Mouse (Mus musculus): ENCODE results near the gene Rogdi. TPM values are rescaled to one million over a fixed set of nuclear protein-coding genes. Genes with fewer than 3 reads are reported as not detected.

Gene Rogdi
- polyA plus RNA-seq, 2 experiments, result 50.1 to 64.5 TPM

DNA sequence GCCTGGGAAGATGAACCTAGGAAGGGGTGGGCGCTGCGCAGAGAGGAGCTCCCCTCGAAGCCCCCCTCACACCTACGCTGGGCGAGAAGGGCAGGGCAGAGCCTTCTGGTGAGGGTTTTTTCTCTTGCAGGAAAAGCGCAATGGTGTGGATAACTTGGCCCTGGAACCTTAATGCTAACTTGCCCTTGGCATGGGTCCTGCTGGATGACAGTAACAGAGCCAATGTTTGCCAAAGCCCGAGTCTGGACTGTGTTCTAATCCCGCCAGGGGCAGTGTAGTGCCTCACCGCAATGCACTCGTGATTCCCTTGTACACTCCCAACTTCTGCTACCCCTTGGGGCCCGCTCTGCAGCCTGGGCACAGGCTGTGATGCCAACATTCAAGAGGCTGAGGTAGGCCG, 5.3 kb downstream of the Rogdi start:
- WGBS, result 81% methylated on average over 12 of the region's 12 CpGs
- no peak overlapping the region for H3K27ac ChIP-seq (replicated peaks; ENCODE audit: low read depth, low read length)
- no peak overlapping the region for H3K4me3 ChIP-seq (replicated peaks; ENCODE audit: low read length)
- peaks cover 6% of the 10 kb centered on the region; the same call in 1 of the 2 replicates for H3K4me1 ChIP-seq (ENCODE audit: control insufficient read depth, insufficient read depth, low read length)
- no peaks in the 10 kb centered on the region for H3K9me3 ChIP-seq (ENCODE audit: control insufficient read depth, low read length)
- DNase-seq (ENCODE audit: low spot score) (no peak), ATAC-seq (ENCODE audit: low FRiP score, low read depth) (no peak)
- no peak overlapping the region for H3K9ac ChIP-seq (ENCODE audit: low read depth, low read length, severe bottlenecking)
- no peak overlapping the region for H3K4me2 ChIP-seq (replicated peaks; ENCODE audit: low read depth, low read length, severe bottlenecking)
- H3K36me3 ChIP-seq (ENCODE audit: control insufficient read depth, insufficient read depth, low read length), result peaks cover 9% of the 10 kb centered on the region; the same call in 1 of the 2 replicates
- no peak for TF ChIP-seq POLR2A (IDR thresholded peaks at IDR 0.05; ENCODE audit: borderline replicate concordance, extremely low read depth, insufficient read depth, insufficient read length)
- H3K27me3 ChIP-seq (ENCODE audit: control insufficient read depth, insufficient read depth, low read length), result no peaks in the 10 kb centered on the region

DNA sequence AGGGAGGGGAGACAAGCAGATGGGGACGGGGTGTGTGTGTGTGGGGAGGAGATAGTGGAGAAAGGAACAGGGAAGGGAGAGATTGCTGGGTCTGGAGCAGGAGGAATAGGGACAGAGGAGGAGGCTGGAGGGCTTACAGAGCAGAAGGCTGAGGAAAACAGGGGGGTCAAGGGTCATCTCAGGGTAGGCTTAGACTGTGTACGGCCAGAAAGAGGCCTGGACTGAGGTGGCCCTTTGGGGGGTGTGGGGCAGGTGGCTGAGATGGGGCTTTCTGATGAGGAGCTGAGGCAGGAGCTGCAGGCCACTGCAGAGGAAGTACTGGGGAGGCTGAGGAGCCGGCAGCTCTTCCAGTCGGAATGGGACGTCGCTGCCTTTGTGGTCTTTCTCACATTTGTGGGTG, 5.9 kb downstream of the Rogdi start:
- WGBS, result 39% methylated on average over 6 of the region's 6 CpGs
- H3K9ac ChIP-seq (ENCODE audit: low read depth, low read length, severe bottlenecking), result no peak overlapping the region
- DNase-seq (ENCODE audit: low spot score) (no peak), ATAC-seq (ENCODE audit: low FRiP score, low read depth) (no peak)
- H3K4me3 ChIP-seq (replicated peaks; ENCODE audit: low read length), result no peak overlapping the region
- no peaks in the 10 kb centered on the region for H3K27me3 ChIP-seq (ENCODE audit: control insufficient read depth, insufficient read depth, low read length)
- peaks cover 4% of the 10 kb centered on the region; the same call in 1 of the 2 replicates for H3K4me1 ChIP-seq (ENCODE audit: control insufficient read depth, insufficient read depth, low read length)
- H3K4me2 ChIP-seq (replicated peaks; ENCODE audit: low read depth, low read length, severe bottlenecking), result no peak overlapping the region
- H3K9me3 ChIP-seq (ENCODE audit: control insufficient read depth, low read length), result no peaks in the 10 kb centered on the region
- peaks cover 9% of the 10 kb centered on the region; the same call in 1 of the 2 replicates for H3K36me3 ChIP-seq (ENCODE audit: control insufficient read depth, insufficient read depth, low read length)
- TF ChIP-seq POLR2A (IDR thresholded peaks at IDR 0.05; ENCODE audit: borderline replicate concordance, extremely low read depth, insufficient read depth, insufficient read length), result no peak
- H3K27ac ChIP-seq (replicated peaks; ENCODE audit: low read depth, low read length), result no peak overlapping the region

DNA sequence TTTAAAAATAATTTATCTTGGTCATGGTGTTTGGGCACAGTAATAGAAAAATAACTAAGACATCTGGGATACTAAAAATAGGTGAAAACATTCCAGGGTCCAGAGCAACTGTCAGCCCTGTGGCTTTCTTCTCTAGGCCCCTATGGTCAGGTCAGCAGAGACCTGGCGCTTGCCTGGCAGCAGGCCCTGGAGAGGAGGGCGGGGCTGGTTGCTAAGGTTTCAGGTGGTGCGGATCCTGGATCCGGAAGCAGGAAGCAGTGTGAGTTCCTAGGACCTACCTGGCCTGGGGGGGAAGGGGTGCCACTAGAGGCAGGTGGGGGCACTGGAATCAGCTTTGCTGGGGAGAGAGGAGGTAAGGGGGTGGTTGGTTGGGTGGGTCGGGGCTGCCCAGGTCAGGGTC, 6.3 kb downstream of the Rogdi start, which contains the start of gene Smim22:
Gene Smim22 (plus strand): TSS at position 222 of the 400 bp plus-strand sequence.
- H3K9me3 ChIP-seq (ENCODE audit: control insufficient read depth, low read length), result no peaks in the 10 kb centered on the region
- H3K9ac ChIP-seq (ENCODE audit: low read depth, low read length, severe bottlenecking), result no peak within 1 kb of the TSS
- no peak within 1 kb of the TSS for H3K4me3 ChIP-seq (replicated peaks; ENCODE audit: low read length)
- no peak within 1 kb of the TSS for H3K27ac ChIP-seq (replicated peaks; ENCODE audit: low read depth, low read length)
- ATAC-seq (ENCODE audit: low FRiP score, low read depth), result no peak
- DNase-seq (ENCODE audit: low spot score), result no peak
- no peak within 1 kb of the TSS for H3K4me2 ChIP-seq (replicated peaks; ENCODE audit: low read depth, low read length, severe bottlenecking)
- 55% methylated on average over 5 of the region's 5 CpGs for WGBS
- TF ChIP-seq POLR2A (IDR thresholded peaks at IDR 0.05; ENCODE audit: borderline replicate concordance, extremely low read depth, insufficient read depth, insufficient read length), result no peak
- H3K4me1 ChIP-seq (ENCODE audit: control insufficient read depth, insufficient read depth, low read length), result no peaks in the 10 kb centered on the region
- H3K36me3 ChIP-seq (ENCODE audit: control insufficient read depth, insufficient read depth, low read length), result peaks cover 9% of the 10 kb centered on the region; the same call in 1 of the 2 replicates
- H3K27me3 ChIP-seq (ENCODE audit: control insufficient read depth, insufficient read depth, low read length), result no peaks in the 10 kb centered on the region

DNA sequence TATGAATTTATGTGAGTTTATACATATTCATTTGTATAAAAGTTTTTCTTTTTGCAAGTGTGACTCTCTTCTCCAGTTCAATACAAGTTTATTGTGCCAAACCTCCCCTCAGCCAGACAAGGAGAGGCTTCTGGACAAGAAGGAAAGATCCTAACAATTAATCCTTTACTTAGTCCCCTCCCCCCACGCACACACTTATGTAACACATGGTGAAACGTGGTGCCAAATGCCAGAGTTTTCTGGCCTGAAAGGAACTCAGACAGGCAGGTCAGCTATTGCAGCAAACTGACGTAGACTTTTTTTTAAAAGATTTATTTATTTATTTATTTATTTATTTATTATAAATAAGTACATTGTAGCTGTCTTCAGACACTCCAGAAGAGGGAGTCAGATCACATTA, 12.7 kb downstream of the Rogdi start:
- ATAC-seq (ENCODE audit: low FRiP score, low read depth) (no peak), DNase-seq (ENCODE audit: low spot score) (no peak)
- Histone ChIP-seq H3K4me3 (replicated peaks; ENCODE audit: low read length) (no peak overlapping the region), H3K9ac (ENCODE audit: low read depth, low read length, severe bottlenecking) (no peak overlapping the region), H3K27ac (replicated peaks; ENCODE audit: low read depth, low read length) (no peak overlapping the region), H3K36me3 (ENCODE audit: control insufficient read depth, insufficient read depth, low read length) (no peaks in the 10 kb centered on the region), H3K27me3 (ENCODE audit: control insufficient read depth, insufficient read depth, low read length) (no peaks in the 10 kb centered on the region), H3K9me3 (ENCODE audit: control insufficient read depth, low read length) (no peaks in the 10 kb centered on the region), H3K4me2 (replicated peaks; ENCODE audit: low read depth, low read length, severe bottlenecking) (no peak overlapping the region), H3K4me1 (ENCODE audit: control insufficient read depth, insufficient read depth, low read length) (no peaks in the 10 kb centered on the region)
- no peak for TF ChIP-seq POLR2A (IDR thresholded peaks at IDR 0.05; ENCODE audit: borderline replicate concordance, extremely low read depth, insufficient read depth, insufficient read length)
- WGBS, result 64% methylated on average over 3 of the region's 3 CpGs

DNA sequence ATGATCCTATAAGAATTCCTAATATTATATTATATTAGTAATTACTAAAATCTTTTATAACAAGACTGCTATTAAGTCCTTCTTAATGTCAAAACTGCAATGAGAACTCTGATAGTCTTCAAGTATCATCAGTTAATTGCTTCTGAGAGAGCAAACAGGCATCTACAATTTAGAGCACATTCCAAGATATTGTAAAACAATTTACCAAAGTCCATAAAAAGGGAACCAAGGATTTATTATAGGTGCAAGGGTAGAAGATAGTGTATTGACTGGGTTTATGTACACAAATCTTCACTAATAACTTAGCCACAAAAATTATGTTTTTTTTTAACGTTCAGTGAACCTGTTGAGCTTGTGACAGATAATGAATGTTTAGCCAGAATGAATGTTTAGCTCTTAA, 14.4 kb downstream of the Rogdi start:
- no peak overlapping the region for H3K27ac ChIP-seq (replicated peaks; ENCODE audit: low read depth, low read length)
- no peak for TF ChIP-seq POLR2A (IDR thresholded peaks at IDR 0.05; ENCODE audit: borderline replicate concordance, extremely low read depth, insufficient read depth, insufficient read length)
- H3K4me2 ChIP-seq (replicated peaks; ENCODE audit: low read depth, low read length, severe bottlenecking), result no peak overlapping the region
- ATAC-seq (ENCODE audit: low FRiP score, low read depth), result no peak
- H3K9ac ChIP-seq (ENCODE audit: low read depth, low read length, severe bottlenecking), result no peak overlapping the region
- H3K4me3 ChIP-seq (replicated peaks; ENCODE audit: low read length), result no peak overlapping the region
- no peak for DNase-seq (ENCODE audit: low spot score)
- no peaks in the 10 kb centered on the region for H3K36me3 ChIP-seq (ENCODE audit: control insufficient read depth, insufficient read depth, low read length)
- no peaks in the 10 kb centered on the region for H3K4me1 ChIP-seq (ENCODE audit: control insufficient read depth, insufficient read depth, low read length)
- WGBS, result 60% methylated on average over 1 of the region's 1 CpGs
- no peaks in the 10 kb centered on the region for H3K9me3 ChIP-seq (ENCODE audit: control insufficient read depth, low read length)
- H3K27me3 ChIP-seq (ENCODE audit: control insufficient read depth, insufficient read depth, low read length), result no peaks in the 10 kb centered on the region

DNA sequence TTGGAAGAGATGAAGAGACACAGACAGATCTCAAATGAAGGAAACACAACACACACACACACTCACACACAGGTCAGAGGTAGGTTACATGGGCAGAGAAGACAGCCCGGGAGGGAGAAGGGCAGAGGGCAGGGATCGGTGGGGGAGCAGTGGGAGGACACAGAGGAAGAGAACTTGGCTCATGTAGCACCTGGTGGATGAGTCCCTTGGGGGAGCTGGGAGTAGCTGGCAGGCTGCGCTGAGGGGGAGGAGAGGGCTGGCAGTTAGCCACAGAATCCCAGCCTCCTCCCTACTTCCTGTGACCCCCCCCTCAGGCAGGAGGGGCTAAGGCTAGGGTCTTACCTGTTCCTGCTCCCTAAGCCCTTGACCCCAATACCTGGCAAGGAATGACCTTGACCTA, 15.8 kb downstream of the Rogdi start, which contains the start of gene Sept12:
Gene Sept12 (minus strand): TSS at position 300 of the 400 bp plus-strand sequence.
- no peak for TF ChIP-seq POLR2A (IDR thresholded peaks at IDR 0.05; ENCODE audit: borderline replicate concordance, extremely low read depth, insufficient read depth, insufficient read length)
- no peak for DNase-seq (ENCODE audit: low spot score)
- H3K4me2 ChIP-seq (replicated peaks; ENCODE audit: low read depth, low read length, severe bottlenecking), result no peak within 1 kb of the TSS
- H3K9ac ChIP-seq (ENCODE audit: low read depth, low read length, severe bottlenecking), result no peak within 1 kb of the TSS
- no peak within 1 kb of the TSS for H3K4me3 ChIP-seq (replicated peaks; ENCODE audit: low read length)
- ATAC-seq (ENCODE audit: low FRiP score, low read depth), result no peak
- H3K27me3 ChIP-seq (ENCODE audit: control insufficient read depth, insufficient read depth, low read length), result no peaks in the 10 kb centered on the region
- no peaks in the 10 kb centered on the region for H3K9me3 ChIP-seq (ENCODE audit: control insufficient read depth, low read length)
- H3K27ac ChIP-seq (replicated peaks; ENCODE audit: low read depth, low read length), result no peak within 1 kb of the TSS
- no peaks in the 10 kb centered on the region for H3K36me3 ChIP-seq (ENCODE audit: control insufficient read depth, insufficient read depth, low read length)
- H3K4me1 ChIP-seq (ENCODE audit: control insufficient read depth, insufficient read depth, low read length), result no peaks in the 10 kb centered on the region
- WGBS, result 40% methylated on average over 3 of the region's 3 CpGs
